Mouse (Mus musculus) urinary bladder, adult 2 months (tissue): ENCODE data around the gene Ulk1. TPM values are rescaled to one million over a fixed set of nuclear protein-coding genes. Genes with fewer than 3 reads are reported as not detected.
"Not testable (repeated sequence)": the region's sequence is repeated elsewhere in the genome, so short reads cannot be mapped to it uniquely, and the experiment has no call there.

Experiments
- DNase-seq: peaks from one replicate; pipeline ENCODE4 v3.0.0; 2022; ENCODE audit warnings: low spot score
- polyA plus RNA-seq: library from polyadenylated mRNA; depleted of rRNA; stranded (reverse); fragments of >200 nt; gene quantifications from 2 replicates; pipeline ENCODE4 v1.2.3, GENCODE M21; 2012

Gene Ulk1
- polyA plus RNA-seq, 1 experiment, result 26.4 TPM

DNA sequence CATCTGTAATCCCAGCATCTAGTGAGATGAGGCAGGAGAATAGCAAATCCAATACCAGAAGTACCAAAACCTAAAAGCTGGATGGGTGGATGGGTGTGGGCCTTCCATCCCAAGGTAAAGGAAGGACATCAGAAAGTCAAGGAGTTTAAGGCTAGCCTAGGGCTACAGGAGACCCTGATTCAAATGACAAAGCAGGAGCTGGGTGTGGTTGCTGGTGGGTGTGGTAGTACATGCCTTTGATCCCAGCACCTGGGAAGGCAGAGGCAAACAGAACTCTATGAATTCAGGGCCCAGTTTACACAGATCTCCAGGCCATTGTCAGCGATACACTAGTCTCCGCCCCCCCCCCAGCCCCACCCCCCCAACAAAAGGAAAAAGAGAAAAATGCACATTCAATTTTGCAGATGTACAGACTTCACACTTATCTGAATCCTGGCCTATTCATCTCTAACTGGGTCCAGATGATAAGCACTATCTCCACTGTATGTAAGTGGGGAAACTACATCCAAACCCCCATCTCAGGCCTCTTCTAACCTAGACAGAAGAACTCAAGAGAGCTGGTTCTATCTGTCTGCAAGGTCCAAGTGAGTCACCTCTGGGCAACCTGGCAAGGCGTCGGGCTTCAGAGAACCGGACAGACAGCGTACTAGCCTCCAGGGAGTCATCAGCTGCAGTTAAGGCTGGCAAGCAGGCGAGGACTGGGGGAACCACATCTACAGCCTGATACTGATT lies 5.7 kb downstream of the Ulk1 start:
- no peak for DNase-seq

DNA sequence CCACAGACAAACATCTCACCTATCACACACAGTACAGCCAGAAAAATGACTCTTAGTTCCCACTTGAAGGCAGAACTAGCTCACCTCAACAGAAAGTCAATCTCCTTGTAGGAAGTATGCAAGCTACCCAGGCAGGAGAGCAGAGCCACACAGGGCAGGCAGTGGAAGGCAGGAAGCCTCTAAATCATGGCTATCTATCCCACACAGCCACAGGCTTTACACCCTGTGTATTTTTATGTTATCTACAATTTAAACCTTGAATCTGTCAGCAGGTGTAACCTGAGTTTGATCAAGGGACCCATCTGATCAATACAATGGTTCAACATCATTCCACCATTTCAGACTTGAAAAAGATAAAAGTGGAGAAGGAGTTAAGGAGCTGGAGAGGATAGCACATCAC lies 7.1 kb downstream of the Ulk1 start:
- DNase-seq, result no peak

DNA sequence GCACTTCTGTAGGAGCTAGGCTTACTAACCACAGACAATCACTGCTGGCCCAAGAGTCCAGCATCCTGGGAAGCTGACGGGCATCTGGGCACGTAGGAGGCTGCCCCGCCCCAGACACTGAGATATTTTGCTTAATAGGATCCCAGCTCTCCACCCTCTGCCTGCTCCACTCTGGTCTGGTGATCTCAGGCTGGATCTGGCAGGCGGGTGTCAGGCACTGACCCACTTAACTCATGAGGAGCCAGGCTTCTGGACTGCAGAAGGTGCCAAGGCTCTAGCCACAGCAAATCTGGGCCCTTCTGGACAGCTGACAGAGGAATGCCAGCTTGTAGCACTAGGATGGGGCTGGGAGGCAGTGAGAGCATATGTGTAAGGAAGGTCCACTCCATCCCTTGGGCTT lies 7.7 kb downstream of the Ulk1 start:
- DNase-seq, result no peak

DNA sequence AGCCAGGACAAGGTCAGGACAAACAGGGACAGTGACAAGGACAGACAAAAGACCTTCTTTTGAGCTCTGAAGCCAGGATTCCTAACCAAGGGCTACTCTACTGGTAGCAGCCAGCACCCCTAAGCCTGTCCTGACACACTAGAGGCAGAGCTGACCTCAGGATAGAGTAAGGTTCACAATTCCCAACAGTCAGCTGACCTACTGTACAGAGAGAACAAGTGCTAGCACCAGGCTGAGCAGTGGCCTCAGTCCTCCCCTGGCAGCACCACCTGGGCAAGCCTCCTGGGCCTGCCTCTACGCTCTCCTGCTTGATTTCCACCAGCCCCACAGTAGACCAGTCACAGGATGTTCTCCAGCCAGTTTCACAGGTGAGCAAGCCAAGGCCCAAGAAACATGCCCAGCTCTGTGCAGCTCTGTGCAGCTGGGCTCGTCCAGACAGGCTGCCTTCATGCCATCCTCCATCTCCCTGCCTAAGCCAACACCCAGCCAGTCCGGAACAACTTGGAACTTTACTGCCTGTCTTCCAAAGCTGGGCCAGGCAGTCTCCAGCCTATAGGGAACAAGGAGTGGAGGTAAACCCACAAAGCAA lies 8.8 kb downstream of the Ulk1 start:
- DNase-seq, result no peak

DNA sequence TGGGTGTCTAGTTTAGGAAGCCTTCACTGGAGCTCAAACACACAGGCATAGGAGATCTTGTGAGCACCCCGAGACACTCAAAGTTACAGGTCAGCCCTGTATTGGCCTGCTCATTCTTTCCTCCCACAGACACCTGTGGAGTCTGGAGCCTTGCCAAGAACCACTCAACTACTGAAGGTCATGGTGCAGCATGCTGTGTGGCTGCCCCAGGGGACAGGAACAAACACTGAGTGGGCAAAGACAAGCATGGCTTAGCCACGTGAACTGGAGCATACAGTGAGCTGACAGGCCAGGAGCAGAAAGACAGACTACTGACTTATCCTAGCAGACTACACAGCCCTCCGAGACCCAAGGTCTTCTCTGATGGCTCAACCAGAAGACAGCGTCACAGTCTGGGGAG lies 12.2 kb downstream of the Ulk1 start:
- no peak for DNase-seq

DNA sequence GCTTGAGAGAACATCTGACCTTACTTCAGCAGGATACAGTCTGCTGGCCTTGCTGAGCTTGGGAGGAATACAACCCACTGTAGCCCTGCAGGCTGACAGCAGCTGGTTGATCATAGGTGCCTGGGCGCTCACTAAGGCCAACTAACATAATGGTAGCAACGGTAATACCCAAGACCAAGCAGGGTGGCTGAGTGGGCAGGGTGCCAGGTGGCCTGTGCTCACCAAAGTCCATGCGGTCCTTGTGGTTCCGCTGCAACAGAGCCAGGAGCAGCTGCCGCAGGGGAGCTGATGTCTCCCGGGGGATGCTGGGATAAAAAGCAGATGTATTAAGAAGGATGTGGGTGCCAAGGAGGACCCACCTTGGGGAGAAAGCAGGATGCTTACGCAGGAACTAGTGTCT lies 15.5 kb downstream of the Ulk1 start:
- no peak for DNase-seq

DNA sequence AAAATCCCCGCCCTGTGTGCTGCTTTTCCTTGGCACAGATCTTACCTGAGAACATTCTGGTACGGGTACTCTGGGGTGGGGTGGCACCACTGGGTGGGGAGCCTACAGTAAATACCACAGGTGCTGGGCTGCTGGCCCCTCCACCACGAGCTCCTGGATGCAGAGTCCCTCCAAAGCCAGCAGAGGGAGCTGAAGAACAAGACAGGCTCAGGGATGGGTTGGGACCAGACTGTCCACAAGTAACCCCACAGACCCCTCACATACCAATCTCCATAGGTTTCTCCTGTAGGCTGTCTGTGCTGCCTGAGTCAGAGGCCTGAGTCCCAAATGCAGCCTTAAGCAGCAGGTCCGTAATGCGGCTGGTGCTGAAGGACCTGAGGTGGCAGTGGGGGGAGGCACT lies 21.2 kb downstream of the Ulk1 start:
- DNase-seq, result no peak

DNA sequence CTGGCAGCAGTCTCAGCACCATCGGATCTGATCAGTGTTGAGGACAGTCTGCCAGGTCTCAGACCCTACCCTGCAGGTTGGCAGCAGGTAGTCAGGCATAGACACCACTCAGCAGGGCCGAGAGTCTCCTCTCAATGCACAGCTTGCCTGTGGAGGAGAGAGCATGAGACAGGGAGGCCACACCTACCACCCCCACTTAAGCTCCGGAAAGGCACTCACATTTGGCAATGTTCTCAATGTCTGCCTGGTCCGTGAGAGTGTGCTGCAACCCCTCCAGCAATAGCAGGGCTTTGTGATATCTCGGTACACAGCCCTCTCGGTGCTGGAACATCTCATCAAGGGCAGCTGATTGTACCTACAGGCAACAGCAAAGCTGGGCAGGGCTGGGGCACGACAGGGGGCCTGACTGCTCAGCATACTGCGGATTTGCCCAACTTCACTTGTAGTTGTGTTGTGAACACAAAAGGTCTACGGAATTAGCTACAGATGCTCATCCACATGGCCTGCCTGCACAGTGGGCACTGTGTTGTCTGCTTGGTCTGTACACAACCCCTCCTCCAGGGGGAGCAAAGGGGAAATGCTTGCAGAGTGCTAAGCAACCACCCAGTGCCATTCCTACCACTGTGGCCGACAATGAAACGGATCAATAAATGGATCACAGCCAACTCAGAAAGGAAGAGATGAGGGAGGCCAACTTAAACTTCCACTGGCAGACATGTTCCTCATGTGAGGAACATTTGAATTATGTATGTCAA lies 23.6 kb downstream of the Ulk1 start:
- DNase-seq, result no peak

DNA sequence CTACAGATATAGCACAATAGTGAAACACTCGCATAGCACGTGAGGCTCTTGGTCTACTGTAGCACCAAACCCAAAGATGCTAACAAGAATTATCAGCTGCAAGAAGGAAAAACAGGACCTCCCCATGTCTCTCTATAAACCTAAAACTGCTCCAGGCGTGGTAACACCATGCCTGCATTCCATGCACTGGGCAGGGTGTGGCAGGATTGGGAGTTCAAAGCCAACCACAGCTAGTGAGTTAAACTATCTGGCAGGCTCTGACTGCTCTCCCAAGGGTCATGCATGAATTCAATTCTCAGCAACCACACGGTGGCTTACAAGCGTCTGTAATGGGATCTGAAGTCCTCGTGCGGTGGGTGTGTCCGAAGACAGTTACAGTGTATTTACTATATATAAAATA lies 26.7 kb downstream of the Ulk1 start:
- DNase-seq, result no peak

DNA sequence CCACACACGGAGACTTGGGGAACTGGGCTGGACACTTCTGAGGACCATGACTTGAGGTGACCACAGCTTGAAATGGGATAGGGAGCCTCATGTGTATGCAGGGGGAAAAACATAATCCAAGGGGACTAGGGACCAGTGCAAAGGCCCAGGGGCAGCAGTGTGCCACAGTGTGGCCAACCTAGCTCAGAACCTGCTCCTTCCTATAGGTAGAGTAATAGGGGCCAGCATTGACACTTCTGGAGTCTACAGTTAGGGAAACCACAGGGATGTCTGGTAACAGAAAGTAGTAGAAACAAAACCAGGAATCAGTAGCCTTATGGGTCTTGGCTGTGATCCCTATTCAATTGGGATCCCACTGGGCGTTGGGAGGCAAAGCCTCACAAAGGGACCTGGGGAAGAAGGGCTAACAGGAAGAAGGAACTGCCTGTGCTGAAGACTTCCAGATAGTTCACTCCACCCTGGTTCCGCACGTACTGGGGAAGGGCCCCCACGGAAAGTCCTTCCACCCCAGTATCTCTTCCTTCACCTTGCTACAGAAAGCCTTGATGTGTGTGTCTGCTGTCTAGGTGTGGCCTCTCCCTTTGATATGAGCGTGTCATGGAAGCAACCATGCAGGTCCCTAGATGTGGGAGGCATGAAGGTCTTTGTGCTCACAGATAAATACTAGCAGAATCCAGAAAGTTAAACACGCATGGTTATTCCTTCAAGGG lies 28.2 kb downstream of the Ulk1 start:
- no peak for DNase-seq

DNA sequence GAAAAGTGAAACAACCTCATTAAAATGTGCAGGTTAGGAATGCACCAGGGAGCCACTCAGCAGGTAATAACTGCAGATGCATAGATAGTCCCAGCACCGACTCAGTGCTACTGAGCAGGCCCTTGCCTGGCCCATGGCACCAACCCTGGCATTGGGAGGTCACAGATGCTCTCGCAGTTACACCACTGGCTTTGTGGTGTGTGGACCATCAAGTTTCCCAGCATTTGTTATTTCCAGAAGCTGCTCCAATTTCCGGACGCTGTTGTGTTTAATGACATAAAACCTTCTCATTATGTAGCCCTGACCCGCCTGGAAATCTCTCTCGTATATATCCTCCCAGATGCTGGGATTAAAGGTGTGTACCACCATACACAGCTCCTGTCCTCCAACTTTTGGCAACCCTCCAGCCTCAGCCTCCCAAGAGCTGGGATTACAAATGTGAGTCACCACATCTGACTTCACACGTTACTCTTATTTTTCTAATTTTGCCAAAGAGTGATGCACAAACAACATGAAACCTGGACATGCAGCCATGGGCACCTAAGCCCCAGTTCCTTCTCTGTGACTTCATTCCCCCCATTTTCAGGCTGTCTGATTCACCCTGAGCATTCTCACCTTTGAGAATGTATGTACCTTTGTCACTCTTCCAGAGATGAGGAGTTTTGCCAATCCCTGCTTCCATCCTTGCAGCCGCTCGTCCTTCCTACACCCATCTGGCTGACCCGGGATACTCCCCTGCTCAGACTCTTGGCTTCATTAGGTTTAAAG lies 29.0 kb downstream of the Ulk1 start:
- DNase-seq, result no peak

DNA sequence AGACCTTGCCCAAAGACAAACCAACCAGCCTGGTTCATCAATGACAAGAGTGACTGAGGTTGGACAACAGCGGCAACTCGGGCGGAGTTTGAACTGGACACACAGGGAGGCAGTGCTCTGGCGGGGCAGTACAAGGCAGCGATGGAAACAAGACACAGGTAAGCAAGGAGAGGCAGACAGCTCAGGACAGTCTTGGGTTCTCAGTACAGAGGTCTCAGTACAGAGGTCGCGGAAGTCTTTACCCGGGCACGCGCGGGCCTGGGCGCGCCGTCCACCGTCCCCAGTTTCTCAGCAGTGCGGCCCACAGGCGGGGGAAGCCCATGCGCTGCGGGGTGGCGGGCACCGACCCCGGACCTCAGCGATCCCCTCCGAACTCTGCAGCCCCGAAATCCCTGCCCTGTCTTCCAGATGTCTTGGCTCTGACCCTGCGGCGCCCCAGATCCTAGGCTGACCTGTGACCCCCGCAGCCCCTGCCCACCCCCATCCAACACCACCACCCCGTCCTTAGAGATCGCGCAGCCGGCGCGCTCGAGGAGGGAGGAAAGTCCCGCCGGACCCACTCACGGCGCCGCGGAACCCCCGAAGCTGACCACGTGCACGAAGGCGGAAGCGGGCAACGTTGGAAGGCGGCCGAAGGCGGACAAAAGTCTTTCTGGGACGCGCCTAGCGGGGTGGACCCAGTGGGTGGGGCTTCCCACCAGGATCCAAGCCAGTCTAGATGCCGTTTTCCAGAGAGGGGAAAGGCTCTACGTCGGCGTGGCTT lies 29.7 kb downstream of the Ulk1 start, which contains the start of gene Pus1:
TSS of gene Pus1 (minus strand) at position 662 of the 763 bp plus-strand sequence.
- DNase-seq, result peak; percentile 88

DNA sequence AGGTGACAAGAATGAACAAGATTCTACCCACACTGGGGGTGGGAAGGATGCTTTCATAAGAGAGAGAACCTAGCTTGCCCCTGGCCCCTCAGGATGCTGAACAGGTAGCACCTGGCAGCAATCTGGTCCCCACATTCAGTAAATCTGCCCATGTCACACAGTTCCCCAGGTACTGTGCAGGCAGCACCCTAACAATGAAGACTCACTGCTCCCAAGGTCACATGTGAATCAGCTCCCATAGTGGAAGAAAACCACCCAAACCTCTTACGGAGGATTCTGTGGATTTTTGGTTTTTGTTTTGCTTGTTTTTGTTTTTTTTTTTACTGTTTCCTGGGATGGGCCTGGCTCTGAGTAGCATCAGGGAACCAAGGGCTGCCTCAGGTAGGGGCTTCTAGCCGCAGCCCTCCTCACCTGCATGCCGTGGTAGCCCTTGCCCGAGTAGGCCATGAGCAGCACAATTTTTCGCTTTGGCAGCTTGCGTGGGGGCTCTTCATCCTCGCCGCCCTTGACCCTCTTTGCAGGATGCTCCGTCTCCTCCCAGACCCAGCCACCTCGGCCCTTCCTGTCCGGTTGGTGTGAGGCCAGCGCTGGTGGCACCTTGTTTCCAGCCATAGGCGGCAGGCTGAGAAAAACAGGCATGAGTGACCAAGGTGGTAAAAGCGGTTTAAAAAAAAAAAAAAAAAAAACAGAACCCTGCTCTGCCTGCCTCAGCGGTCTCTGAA lies 30.5 kb downstream of the Ulk1 start:
- DNase-seq, result no peak

DNA sequence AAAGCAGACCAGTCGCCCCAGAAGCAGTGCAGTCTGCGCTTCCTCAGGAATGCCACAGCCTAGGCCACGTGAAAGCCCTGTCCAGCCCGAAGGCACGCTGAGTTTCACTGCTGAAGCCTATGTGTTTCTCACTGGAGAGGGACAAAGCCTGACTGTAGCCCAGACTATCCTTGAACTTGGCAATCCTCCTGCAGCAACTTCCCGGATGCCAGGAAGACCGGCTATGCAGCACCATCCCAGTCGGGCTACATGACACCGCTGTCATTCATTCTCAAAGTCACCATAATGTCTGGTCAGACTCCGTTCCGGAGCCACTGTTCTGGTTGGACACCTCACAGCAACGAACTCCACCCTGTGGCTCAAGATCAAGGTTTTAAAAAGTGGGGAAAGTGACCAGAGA lies 31.6 kb downstream of the Ulk1 start:
- no peak for DNase-seq

DNA sequence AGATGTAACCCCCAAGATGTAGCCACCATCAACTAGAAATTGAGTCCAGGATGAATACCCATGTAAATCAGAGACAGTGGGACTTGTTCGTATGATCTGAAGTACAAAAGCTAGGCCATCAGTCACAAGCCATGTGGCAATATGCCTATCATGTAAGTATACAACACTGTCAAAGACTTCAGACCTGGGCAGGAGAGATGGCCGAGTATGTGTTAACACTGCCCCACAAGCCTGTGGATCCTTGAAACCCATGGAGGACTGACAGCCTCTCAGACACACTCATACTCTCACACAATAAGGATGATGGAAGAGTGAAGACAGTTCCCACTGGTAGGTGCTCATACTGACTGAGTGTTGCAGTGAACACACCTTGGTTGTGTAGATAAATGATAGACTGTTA lies 33.8 kb downstream of the Ulk1 start:
- no peak for DNase-seq

DNA sequence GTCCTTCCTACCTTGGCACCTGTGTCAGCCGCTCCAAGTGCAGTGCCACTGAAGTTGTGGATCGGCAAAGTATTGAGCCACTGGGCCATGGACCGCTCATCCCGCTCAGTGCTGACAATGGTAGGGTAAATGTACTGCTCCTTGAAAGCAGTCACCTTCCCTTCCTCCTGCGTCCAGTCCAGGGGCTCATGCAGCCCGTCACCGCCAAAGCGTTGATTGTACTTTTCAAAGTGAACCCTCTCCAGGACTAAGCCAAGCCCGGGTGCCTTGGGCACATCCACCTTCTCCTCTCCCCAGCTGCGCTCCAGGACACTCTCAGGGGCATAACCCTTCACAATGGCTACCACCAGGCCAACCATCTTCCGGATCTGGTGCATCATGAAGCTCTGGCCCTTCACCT lies 35.4 kb downstream of the Ulk1 start:
- DNase-seq, result no peak

DNA sequence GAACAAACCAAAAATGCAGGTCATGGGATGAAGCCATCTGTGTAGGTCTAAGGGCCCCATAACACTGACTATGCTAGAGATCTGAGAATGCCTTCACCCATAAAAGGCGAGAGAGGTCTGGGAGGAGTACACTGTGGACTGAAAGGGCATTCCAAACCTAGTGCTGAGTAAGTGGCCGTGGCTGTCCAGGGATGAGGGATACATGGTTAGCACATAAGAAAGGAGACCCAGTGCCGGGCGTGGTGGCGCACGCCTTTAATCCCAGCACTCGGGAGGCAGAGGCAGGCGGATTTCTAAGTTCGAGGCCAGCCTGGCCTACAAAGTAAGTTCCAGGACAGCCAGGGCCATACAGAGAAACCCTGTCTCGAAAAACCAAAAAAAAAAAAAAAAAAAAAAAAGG lies 37.0 kb downstream of the Ulk1 start:
- not testable (repeated sequence) for DNase-seq

DNA sequence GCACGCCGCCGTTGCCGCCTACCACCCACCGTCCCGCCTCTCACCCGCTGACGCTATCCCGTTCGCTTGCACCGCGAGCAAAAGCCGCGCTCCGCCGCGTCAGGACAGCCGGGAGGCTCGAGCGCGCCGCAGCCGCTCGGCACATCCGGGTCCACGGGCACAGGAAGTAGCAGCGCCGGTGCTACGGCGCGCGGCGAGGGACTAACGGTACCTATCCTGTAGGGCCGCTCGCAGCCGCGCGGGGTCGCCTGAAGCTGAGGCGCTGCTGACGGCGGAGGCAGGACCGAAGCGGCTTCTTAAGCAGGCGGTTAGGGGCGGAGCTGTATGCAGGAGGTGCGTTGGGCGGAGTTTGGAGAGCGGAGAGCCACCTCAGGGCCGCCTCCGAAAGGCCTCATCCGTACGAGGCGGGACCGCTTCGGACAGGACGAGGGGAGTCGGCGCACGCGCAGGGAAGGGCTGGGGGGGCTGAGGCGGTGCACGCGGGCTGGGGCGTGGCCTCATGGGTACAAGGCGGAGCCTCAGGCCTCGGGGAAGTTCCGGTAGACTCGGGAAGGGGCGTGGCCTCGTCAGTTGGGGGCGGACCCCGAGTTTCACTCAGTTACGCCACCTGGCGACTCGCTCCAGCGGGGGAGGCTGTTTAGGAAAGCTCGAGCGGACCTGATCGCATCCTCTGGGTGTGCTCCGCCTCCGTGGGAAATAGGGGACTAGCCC lies 39.3 kb downstream of the Ulk1 start, which contains the start of gene Ep400:
TSS of gene Ep400 (minus strand) at position 270 of the 711 bp plus-strand sequence.
- peak; percentile 99 for DNase-seq

DNA sequence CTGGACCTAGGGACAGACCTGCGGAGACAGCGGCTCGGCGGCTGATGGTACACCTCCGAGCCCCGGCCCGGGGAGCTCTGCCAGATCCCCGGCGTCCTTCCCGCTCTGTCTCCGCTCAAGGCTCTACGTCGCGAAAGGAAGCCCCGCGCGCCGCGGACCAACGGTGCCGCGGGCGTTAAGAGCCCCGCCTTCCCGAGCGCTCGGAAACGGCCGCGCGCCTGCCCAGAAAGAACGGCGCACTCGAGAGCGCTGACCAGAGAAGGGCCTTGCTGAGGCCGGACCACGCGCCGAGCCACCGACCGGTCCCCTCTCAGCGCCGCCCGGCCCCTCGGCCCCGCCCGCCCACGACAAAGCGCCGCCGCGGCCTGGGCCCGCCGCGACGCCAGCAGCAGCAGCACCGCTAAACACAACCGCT lies 39.9 kb downstream of the Ulk1 start:
- no peak for DNase-seq
